Mouse (Mus musculus): ENCODE results near the gene Cela3b.

DNA sequence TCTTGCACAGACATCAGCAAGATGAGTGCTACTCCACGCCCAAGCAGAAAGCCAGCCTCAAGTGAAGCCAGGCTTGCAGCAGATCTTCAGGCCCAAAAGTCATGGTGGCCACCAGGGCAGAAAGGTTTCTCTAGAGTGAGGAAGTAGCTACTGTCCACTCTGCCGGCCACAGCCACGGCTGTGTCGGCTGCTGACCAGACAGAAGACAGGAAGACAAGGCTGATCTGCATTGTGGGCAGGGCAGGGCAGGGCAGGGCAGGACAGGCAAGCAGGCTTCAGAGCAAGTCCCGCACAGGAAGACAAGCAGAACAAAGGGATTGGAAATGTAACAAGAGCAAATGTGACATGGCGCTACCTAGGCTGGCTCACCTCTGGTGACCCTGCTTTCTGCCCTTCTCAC lies 56.6 kb downstream of the Cela3b start:
- TF ChIP-seq CTCF (IDR thresholded peaks at IDR 0.05; ENCODE audit: low read depth, low read length) (no peak), POLR2A (IDR thresholded peaks at IDR 0.05; ENCODE audit: borderline replicate concordance, low read depth, low read length) (no peak)
